Mouse (Mus musculus) retina, postnatal 1 day (tissue): ENCODE data around the gene Ndufaf3.
A peak's percentile ranks its signal among the peaks of the same experiment; 100 is the strongest.

Experiments
- DNase-seq: peaks from one replicate; pipeline ENCODE4 v3.0.0-alpha.2; 2012

Ndufaf3 gene

DNA sequence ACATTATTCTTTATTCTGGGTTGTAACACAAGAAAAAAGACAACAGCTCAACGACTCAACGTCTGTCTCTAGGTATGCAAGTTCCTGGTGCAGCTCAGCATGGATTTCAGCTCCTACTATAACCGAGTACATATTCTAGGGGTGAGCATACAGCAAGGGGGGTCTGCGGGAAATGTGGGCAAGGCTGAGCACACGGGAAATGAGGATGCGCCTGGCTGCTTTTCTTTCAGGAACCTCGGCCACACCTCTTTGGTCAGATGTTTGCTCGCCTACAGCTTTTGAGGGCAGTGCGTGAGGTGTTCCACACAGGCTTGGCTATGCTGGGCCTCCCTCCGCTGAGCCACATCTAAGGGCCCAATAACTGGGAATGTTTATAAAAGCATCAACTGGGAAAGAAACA, 5.1 kb upstream of the Ndufaf3 start:
- no peak for DNase-seq

DNA sequence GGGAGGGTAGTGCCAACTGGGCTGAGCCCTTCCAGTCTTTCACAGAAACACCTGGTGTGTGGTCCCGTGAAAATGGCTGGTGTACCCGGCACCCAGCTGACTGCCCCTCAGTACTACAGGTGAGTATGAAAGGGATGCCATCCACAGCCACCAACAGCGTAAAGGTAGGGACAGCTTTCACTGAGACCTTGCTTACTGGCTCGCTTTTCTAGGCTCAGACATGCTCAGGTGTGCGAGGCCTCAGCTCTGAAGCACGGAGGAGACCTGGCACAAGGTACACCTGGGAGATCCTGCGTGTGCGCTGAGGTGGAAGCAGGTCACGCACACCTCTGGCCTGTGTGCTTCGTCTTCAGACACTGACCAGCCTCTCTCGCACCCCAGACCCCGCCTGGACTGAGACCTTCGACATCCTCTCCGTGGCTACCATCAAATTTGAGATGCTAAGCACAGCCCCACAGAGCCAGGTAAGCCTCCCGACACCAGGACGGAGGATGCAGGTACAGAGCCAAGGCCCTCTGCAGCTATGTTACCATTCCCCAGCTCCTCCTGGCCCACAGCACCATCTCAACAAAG, 4.3 kb upstream of the Ndufaf3 start:
- DNase-seq = no peak

DNA sequence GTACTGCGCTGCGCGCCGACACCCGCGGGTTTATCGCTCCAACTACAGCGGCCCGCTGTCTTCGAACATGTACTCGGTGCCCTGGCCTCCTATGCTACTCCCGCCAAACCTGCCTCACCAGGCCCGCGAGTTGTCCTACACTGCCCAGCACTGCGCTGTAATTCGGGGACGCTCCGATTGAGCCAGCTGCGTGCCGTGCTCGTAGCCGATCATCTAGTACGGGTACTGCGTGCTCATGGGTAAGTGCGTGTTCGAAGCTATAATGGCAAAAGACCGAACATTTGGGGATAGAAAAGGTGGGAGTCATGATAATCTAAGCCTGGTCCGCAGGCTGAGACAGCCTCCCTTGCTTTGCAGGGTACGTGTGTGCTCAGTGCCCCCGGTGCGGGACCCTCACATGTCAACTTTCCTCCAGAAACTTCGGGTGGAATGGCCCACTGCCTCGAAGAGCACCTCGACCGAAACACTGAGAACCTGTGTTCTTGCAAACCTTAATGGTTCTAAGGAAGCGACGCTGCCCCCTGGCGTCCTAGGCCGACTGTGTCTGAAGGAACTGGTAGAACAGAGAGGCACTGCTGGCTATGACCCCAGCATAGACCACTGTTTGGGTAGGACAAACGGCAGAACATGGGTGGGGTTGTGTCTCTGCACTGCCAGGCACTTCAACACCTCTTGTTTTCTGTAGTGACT, 3.1 kb upstream of the Ndufaf3 start:
- DNase-seq = peak; percentile 78

DNA sequence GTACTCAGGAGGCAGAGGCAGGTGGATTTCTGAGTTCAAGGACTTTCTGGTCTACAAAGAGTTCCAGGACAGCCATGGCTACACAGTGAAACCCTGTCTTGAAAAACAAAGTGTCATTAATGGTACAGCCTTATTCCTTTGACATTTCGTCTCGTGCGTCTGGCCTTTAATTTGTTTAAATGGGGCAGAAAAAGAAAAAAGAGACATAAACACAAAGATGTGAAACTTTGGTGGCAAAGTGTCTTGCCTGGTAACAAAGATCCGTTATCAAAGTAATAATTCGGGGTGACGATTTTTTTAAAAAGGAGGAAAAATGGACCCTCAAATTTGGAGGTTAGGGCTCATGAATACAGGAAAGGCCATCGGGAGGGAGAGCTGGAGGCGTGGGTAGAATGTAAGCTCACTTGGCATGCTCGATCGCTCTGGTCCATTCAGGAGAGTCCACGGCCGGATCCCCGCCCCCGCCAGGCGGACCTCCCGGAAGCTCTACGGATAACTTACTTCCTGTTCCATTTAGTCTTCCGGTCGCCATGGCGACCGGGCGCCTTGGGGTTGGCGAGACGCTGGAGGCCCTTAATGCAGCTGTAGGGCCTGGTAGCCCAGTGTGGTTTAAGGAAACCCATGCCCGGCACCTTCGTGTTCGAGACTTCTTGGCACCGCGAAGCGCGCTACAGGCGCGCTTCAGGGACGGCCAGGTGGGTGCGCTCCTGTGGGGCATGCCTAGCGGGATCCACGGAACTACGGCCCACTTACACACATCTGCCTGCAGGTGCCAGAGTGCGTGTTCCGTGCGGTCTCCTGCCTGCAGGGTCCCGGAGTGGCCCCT, 2.4 kb upstream of the Ndufaf3 start, which contains the start of gene Dalrd3:
TSS of gene Dalrd3 (plus strand) at position 506 of the 826 bp plus-strand sequence.
- DNase-seq = peak; percentile 96

DNA sequence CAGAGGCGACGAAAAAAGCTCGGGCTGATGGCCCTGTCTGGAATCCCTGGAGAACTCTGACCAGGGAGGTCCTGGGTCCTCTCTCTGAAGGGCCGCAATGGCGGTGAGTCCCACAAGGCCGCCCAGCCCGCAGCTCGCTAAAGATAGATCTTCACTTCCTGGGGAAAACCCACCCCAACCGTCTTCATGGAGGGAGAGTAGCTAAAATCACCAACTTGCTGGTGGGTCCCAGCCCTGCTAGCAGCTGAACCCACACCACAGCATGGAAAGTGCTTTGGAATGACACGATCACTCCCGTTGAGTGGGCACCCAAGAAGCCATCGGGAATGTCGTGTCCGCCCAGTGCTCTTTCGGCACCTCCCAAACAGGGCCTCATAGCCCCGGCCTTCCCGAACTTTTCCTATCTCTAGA, 1.3 kb upstream of the Ndufaf3 start:
- no peak for DNase-seq

DNA sequence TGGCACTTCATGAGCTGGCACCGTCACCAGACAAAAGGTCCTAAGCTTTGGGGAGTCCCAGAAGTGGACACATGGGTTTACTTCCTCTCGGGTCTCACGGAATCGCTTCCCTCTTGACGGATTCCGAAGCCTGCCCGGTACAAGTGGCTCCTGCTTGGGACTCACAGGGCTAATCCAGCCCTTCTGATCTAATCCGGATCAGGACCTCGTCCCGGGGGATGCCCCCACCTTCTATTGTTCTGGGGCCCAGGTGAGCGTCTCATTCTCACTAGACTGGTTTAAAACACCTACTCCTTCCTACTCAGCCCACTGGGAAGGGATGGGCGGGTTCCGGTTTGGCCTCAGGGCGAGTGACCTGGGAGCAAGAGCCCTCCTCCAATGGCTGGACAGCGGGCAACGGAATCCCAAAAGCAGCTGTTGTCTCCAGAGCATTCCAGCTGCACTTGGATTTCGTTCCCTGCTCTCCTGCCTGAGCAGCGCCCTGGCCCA, 741 bp upstream of the Ndufaf3 start:
- DNase-seq = peak; percentile 61

DNA sequence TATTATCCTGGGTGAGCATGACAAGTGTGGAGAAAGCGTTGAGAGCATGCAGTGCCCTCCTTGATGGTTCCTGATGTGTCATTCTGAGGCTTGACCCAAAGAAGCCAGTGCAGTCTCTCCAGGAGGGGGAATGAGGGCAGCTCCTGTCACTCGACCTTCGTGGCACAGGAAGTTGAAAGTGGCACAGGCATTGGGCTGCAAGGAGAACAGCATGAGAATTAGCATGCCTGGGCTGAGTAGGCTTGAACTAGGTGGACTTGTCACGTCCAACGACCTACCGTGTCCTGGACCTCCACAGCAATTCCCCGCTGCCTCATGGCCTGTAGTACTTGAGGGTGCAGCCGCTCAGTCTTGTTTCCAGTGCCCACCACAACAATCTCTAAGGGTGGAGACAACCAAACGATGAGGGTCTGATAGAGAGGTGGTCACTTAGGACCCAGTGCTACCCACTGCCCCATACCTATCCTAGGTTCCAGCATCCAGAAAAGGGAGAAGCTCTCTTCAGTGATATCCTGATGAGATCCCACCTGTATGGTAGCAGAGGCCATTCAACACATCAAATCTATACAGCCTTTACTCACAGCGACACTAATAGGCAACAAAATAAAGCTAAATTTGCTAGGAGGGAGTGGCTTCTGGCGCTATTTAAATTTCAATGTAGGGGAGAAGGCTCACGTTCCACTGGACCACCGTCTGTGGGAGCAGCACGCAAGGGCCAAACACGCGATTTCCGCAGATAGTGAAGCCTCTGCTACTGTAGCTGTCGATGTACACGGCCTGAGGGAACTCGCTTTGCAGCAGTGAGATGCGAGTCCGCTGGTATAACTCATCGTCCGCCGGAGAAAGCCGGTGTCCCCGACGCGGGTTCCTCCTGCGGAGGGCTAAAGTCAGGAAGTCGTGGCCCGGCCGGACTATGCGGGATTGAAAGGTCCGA, 1.1 kb downstream of the Ndufaf3 start:
- DNase-seq = no peak

DNA sequence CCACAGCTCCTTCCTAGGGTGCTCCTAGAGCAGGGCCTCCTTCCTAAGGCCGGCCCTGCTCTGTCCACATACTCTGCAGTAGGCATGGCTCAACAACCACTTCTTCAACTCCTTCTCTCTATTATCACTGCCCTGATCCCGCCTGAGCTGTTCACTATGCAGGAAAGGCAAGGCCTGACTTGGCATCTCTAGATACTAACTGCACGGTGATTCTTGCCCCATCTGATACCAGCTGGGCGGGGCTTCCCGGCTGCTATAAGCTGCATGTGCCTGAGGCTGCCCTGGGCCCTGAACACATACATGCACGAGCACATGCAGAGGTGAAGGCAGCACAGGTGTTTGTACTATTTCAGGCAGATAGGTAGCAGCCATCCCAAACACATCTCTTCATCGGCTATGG, 3.1 kb downstream of the Ndufaf3 start:
- no peak for DNase-seq

DNA sequence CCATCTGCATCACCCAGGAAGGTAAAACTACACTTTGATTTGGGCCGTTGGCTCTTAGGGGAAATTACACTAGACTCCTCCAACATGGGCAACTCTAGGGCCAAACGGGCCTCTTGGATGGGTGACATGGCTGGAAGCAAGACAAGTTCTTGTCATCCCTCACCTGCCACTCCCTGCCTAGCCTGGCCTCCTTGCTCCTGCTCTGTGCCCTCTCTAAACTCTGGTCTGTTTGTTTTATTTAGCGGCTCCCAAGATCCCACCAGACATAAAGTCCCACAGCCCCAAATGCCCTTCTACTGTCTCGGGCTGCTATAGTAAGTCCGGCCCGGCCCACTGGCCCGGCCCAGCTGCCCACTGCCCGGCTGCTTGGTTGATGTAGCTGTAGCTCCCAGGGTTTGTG, 3.6 kb downstream of the Ndufaf3 start:
- DNase-seq = no peak

DNA sequence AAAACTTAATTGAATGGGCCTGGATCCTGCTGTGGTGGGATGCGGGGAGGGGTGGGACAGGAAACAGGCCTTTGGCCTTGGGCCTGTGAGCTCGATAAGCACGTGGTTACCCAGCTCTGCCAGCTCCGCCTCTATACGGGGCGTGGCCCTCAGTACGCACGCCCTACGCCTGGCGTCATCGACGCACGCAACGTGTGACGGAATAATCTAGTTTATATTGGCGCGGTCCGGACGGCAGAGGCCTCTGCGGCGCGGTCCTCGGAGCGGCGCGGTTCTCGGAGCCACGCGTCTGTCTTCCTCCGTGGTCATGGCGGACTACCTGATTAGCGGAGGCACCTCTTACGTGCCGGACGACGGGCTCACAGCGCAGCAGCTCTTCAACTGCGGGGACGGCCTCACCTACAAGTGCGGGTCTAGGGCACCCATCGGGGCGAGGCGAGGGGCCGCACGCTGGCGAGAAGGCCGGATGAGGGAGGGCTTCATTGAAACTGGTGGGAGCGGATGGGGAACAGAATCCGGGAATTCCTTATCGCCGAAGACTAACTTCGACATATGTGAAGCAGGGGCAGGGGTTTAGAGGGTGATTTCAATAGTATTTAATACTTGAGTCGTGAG, 6.9 kb downstream of the Ndufaf3 start, which contains the start of gene Impdh2:
TSS of gene Impdh2 (plus strand) at position 60 of the 615 bp plus-strand sequence.
- DNase-seq = peak; percentile 98

DNA sequence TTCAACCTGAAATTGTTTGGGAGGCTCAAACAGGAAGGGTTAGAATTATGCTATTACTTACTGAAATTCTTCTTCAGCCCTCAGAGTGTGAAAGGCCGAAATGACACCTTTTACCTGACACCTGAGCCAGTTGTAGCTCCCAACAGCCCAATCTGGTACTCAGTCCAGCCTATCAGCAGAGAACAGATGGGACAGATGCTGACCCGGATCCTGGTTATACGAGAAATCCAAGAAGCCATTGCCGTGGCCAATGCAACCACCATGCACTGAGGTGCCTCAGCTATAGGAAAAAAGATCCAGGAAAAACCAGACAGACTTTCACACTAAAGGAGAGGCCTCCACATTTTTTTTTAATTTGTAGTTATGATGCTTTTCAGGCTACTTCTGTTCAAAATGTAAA, 8.1 kb downstream of the Ndufaf3 start:
- DNase-seq = no peak

DNA sequence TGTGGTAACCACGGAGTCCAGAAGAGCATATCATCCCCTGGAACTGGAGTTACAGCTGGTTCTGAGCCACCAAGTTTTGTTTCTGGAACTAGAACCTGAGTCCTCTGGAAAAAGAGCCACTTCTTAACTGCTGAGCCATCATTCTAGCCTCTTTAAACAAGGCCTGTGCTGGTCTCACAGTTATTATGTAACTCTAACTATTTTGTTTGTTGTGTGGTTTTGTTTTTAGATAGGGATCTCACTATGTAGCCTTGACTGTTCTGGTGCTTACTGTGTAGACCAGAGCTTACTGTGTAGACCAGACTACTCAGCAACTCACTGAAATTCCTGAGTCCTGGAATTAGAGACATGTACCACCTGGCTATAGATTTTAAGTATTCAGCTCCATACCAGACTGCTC, 20.4 kb downstream of the Ndufaf3 start:
- no peak for DNase-seq

DNA sequence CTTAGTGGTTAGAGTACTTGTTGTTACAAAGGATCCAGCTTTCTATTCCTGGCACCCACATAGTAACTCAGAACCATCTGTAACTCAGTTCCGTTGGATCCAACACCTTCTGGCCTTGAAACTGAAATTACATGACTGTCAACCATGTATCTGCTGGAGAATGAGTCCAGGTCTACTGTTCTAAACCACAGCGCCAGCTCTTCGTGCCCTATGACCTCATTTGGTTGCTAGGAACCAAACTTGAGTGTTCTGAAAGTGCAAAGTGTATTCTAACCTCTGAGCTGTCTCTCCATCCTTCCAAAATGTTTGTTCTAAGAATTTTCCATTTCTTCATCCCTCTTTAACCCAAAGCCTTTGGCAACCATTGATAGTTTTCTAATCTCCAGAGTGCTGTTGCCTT, 21.2 kb downstream of the Ndufaf3 start:
- DNase-seq = no peak

DNA sequence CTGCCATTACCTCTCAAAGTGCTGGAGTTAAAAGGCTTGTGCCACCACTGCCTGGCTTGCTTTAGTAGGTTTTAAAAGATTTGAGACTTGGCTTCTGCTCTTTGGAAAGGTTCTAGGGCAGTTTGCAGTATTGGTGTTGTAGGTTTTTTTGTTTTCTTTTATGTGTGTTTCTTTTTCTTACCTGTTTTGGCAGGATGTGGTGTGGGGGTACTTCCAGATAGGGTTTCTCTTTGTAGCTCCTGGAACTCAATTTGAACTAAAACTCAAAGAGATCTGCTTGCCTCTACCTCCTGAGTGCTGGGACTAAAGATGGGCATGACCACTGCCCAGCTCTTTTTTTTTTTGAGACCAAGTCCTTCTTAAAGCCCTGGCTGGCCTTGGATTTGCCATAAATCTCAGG, 26.4 kb downstream of the Ndufaf3 start:
- DNase-seq = no peak

DNA sequence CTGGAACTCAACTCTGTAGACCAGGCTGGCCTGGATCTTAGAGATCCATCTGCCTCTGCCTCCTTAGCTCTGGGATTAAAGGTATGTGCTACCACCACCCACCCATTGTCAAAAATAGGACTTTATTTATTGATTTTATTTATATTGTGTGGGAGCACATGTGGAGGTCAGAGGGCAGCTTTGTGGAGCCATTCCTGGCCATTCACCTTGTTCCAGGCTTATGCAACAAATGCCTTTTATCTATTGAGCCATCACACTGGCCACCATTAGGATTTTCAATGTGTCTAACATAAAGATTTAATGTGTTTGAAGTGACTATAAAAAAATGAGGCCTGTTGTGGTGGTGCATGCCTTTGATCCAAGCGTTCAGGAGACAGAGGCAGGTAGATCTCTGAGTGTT, 35.7 kb downstream of the Ndufaf3 start:
- DNase-seq = no peak

DNA sequence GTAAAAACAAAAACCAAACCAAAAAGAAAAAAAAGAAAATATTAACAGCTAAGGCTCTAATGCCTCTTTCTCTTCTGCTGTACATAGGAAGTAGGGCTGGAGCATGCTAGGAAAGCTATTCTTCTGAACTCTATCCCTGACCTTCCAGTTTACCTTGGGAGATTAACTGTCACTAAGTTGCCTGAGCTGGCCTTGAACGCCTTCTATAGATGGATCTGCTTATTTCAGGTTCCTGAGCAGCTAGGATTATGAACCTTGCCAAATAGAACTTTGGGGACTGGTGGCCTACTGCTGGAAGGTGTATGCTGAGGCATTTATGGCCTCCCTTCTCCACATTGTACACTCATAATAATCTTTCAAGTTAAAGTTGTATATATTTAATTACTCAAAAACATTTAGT, 36.3 kb downstream of the Ndufaf3 start:
- no peak for DNase-seq

DNA sequence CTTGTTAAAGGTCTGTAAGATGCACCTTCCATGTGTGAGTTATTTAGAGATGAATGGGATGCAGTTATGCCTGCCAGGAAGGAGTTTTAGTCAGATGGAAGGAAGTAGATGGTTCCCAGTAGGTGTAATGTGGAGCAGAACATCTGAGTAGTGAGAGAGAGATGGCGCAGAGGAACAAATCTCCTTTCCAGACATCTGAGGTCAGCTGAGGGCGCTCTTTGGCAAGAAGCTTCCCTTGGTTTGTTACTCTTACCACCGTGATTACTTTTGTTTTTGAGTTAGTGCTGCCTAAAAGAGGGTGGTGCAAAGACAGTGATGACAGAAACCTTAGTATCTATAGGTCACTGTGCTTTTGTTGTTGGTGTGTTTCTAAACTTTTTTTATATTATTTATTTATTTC, 41.8 kb downstream of the Ndufaf3 start:
- DNase-seq = no peak

DNA sequence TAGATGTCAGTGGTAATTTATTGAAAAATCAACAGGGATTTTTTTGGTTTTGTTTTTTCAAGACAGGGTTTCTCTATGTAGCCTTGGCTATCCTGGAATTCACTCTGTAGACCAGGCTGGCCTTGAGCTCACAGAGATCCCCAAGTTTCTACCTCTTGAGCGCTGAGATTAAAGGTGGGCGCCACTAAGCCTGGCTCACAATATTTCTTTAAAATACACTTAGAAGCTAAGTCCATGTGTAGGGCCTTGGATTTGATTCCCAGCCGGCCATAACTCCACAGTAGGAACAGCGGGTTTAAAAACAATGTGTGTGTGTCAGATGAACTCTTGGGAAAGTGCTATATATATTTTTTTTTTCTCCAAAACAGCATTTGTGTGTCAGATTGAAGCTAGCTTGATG, 43.9 kb downstream of the Ndufaf3 start:
- no peak for DNase-seq

DNA sequence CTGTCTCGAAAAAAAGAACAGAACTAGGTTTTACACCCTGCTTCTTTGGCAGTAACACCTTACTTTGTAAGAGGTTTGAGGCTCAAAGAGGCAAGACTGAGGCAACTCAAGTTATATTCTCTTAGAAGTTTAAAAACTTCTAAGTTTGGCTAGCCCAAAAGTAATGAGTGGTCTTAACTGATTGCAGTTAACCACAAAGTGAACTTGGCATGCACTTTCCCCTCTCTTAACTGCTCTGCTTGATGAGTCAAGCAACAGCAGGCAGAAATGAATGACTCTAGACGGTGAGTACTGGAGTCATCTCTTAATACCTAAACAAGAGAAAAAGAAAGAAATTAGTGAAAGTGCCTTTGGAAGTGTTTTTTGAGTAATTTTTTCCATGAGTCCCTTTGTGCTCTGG, 45.6 kb downstream of the Ndufaf3 start:
- DNase-seq = no peak

DNA sequence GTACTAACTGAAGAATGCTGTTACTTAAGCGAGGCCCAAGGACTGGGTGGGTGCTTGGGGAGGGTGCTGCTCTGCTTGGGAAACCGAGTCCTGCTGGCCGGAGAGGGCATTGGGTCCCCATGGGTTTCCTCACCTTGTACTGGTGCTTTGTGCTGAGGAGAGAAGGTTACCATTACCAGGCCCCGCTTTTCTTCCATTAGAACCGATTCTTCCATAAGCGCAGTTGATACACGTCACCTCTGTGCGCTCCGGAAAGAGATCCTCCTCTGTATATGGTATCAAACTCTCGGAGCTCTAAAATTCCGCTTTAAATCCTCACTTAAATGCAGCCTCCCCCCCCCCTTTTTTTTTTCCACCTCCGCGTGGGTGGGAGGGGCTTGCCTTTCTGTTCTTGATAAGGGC, 49.3 kb downstream of the Ndufaf3 start:
- DNase-seq = no peak

DNA sequence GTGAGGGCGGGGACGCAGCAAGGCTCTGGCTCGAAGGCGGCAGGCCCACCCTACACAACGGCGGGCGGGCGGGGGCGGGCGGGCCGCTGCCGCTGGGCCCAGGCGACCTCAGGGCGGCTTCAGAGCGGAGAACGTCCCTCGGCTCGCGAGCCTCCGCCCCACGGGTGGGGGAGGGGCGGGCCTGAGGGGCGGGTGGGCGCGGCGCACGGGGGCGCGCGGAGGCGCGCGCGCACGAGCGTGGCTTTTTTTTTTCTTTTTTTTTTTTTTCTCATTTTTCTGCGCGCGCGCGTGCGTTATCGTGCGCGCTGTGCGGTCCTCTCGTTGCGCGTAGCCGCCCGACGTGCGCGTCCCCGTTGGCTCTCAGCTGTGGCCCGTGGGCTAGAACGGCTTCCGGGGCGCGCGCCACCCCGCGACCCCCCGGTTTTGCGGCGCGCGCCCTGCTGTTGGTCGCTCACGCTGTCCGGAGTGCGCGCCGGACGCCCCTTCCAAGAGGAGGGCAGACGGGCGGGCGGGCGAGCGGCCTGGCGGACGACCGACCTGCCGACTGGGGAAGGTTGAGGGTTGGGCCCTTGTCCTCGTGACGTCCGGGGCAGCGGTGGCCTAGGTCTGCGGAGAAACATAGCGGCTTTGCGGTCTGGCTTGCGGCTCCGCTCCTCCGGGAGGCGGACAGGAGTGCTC, 49.8 kb downstream of the Ndufaf3 start:
- peak; percentile 92 for DNase-seq
